Mouse (Mus musculus) kidney, postnatal 4 days (tissue): ENCODE measurements around the gene Skint11.
"Not testable (repeated sequence)": the region's sequence is repeated elsewhere in the genome, so short reads cannot be mapped to it uniquely, and the experiment has no call there.

Experiments used
- DNase-seq, 2 experiments: peaks; one replicate each; pipeline ENCODE4 v3.0.0; 2021; ENCODE audit warnings: mixed read lengths in 2 of 2

Gene Skint11

GRCm38 (mm10) chr4:114163084-114163483, at the start of gene Skint11:
Gene Skint11, plus strand, starts transcription at chr4:114163384.
- DNase-seq = no peak

DNA sequence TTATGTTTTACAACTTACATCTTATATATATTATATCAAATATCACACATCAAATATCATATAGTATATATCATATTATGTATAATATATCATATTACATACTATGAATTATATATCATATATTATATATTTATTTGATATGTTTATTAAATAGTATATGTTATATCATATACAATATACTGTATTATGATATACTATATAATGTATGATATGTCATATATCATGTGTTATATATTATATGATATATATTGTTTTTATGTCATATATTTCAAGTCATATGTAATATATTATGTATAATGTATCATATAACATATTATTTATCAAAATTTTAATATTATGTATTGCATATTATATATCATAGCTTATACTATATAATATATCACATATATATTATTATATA, 2.0 kb upstream of the Skint11 start:
- no peak for DNase-seq

DNA sequence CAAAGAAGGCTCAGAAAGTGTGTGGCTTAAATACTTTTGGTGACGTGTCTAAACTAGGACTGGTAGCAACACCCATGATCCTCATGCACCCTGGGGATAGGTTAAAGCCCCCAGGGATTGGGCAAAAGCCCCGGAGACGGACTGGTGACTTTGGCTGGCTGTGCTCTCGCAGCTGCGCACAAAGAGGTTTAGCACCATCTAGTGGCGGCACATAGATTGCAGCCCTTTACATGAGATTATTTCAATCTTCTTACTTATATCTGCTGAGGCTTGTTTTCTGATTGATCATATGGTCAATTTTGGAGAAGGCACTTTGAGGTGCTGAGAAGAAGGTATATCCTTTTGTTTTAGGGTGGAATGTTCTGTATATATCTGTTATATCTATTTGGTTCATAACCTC, 9.7 kb downstream of the Skint11 start:
- peak; percentile 31 to 36 for DNase-seq

GRCm38 (mm10) chr4:114256906-114257305, 93.7 kb downstream of the Skint11 start:
- not testable (repeated sequence) for DNase-seq
